Mouse (Mus musculus) spleen, embryonic (tissue): ENCODE results near the gene Mest.

ENCODE experiments used
- CTCF ChIA-PET: fragments of 350-600 bp; sonication (Branson Sonifier 250); formaldehyde crosslinking; loops from one replicate; lab custom pipeline; 2022; lab: Charles Lee

Gene Mest

GRCm38 (mm10) chr6:30723331-30723730 is at the start of gene Mest:
Mest (plus strand) TSS chr6:30723547.
- CTCF ChIA-PET, result interaction anchor here (0.6 to 0.7 kb wide), 2 partner anchors 189 to 248 kb away, joined by 3 read pairs; no protein-coding TSS in a partner anchor

- CTCF ChIA-PET, result no interaction called here
Measured at GRCm38 (mm10) chr6:30673764-30674561, 49.4 kb upstream of the Mest start.

- CTCF ChIA-PET, result no interaction called here
Measured at GRCm38 (mm10) chr6:30674714-30675280, 48.5 kb upstream of the Mest start.

GRCm38 (mm10) chr6:30675281-30675771 is 48.0 kb upstream of the Mest start:
- CTCF ChIA-PET, result no interaction called here

- CTCF ChIA-PET, result interaction anchor here (0.6 kb wide), 1 partner anchor 111 kb away, joined by 3 read pairs; no protein-coding TSS in a partner anchor
Measured at GRCm38 (mm10) chr6:30676506-30676905, 46.8 kb upstream of the Mest start.

- CTCF ChIA-PET, result no interaction called here
Measured at GRCm38 (mm10) chr6:30677591-30677990, 45.8 kb upstream of the Mest start.

GRCm38 (mm10) chr6:30678482-30678881 is 44.9 kb upstream of the Mest start:
- CTCF ChIA-PET, result interaction anchor here (0.7 kb wide), 1 partner anchor 237 kb away, joined by 3 read pairs; the partner anchor contains the start of gene Tsga13

GRCm38 (mm10) chr6:30679567-30679966 is 43.8 kb upstream of the Mest start:
- CTCF ChIA-PET, result no interaction called here

- CTCF ChIA-PET, result no interaction called here
Measured at GRCm38 (mm10) chr6:30680442-30680841, 42.9 kb upstream of the Mest start.

- CTCF ChIA-PET, result interaction anchor here (0.8 kb wide), 1 partner anchor 312 kb away, joined by 7 read pairs; no protein-coding TSS in a partner anchor
Measured at GRCm38 (mm10) chr6:30681935-30682900, 41.1 kb upstream of the Mest start.

GRCm38 (mm10) chr6:30684570-30684969 is 38.8 kb upstream of the Mest start:
- CTCF ChIA-PET, result no interaction called here

- CTCF ChIA-PET, result no interaction called here
Measured at GRCm38 (mm10) chr6:30687198-30687597, 36.1 kb upstream of the Mest start.

- CTCF ChIA-PET, result interaction anchor here (0.5 kb wide), 1 partner anchor 55 kb away, joined by 3 read pairs; no protein-coding TSS in a partner anchor
Measured at GRCm38 (mm10) chr6:30692826-30693225, 30.5 kb upstream of the Mest start.

- CTCF ChIA-PET, result interaction anchor here (0.5 to 0.6 kb wide), 2 partner anchors 56 to 288 kb away, joined by 3 read pairs; no protein-coding TSS in a partner anchor
Measured at GRCm38 (mm10) chr6:30693350-30693991, 29.9 kb upstream of the Mest start, which contains the start of gene Cep41. Cep41 (minus strand) TSS chr6:30693749.

GRCm38 (mm10) chr6:30694209-30694608 is 29.1 kb upstream of the Mest start:
- CTCF ChIA-PET, result interaction anchor here (0.6 kb wide), 1 partner anchor 1228 kb away, joined by 4 read pairs; no protein-coding TSS in a partner anchor

- CTCF ChIA-PET, result interaction anchor here (0.6 kb wide), 1 partner anchor 1229 kb away, joined by 4 read pairs; no protein-coding TSS in a partner anchor
Measured at GRCm38 (mm10) chr6:30695124-30695523, 28.2 kb upstream of the Mest start.

GRCm38 (mm10) chr6:30697464-30697863 is 25.9 kb upstream of the Mest start:
- CTCF ChIA-PET, result no interaction called here

GRCm38 (mm10) chr6:30698036-30698435 is 25.3 kb upstream of the Mest start:
- CTCF ChIA-PET, result no interaction called here

GRCm38 (mm10) chr6:30700182-30700581 is 23.2 kb upstream of the Mest start:
- CTCF ChIA-PET, result no interaction called here

GRCm38 (mm10) chr6:30702881-30703280 is 20.5 kb upstream of the Mest start:
- CTCF ChIA-PET, result no interaction called here
